Mouse (Mus musculus): ENCODE measurements around the gene Eml4. TPM values are rescaled to one million over a fixed set of nuclear protein-coding genes. Genes with fewer than 3 reads are reported as not detected.

Gene Eml4
- total RNA-seq, 1 experiment from 2014 or later: 156 TPM

- peak; percentile 62; the same call in 1 of the 2 replicates for ATAC-seq (ENCODE audit: extremely low read depth, insufficient number of reproducible peaks, low FRiP score, poor library complexity, severe bottlenecking)
Observed at GRCm38 (mm10) chr17:83526624-83527532, 176.1 kb downstream of the Eml4 start.

GRCm38 (mm10) chr17:83527651-83528381, 177.1 kb downstream of the Eml4 start:
- ATAC-seq (ENCODE audit: extremely low read depth, insufficient number of reproducible peaks, low FRiP score, poor library complexity, severe bottlenecking): no peak

Other genes with a start within 250 kb of the Eml4 start
- 0.35 and 0.37 TPM in 2 replicates for gene Pkdcc, start 135.6 kb upstream of the Eml4 start, total RNA-seq (2017)
- 271 and 291 TPM in 2 replicates for gene Cox7a2l, start 166.4 kb downstream of the Eml4 start, total RNA-seq (2017)

Measured in neutrophil, adult 5-6 weeks (primary cell).